Mouse (Mus musculus) intestine, postnatal 0 days (tissue): ENCODE results near the gene Tmem121. TPM values are rescaled to one million over a fixed set of nuclear protein-coding genes. Genes with fewer than 3 reads are reported as not detected.
"Not testable (repeated sequence)": the region's sequence is repeated elsewhere in the genome, so short reads cannot be mapped to it uniquely, and the experiment has no call there.

Experiments used
- ATAC-seq: fragments of 200-750 bp; cut with Nextera tagmentation; 2 replicates; pipeline ENCODE4 v1.8.0; 2017; ENCODE audit warnings: mild to moderate bottlenecking, moderate TSS enrichment, moderate library complexity
- H3K27ac ChIP-seq: fragments of 300-500 bp; sonication (generic); 2 replicates; pipeline ENCODE4 v1.5.1; 2014; ENCODE audit warnings: mild to moderate bottlenecking, low read depth, low read length, moderate library complexity
- H3K27me3 ChIP-seq: fragments of 300-500 bp; sonication (generic); replicated peaks from 2 replicates; pipeline ENCODE4 v1.6.1; 2014; ENCODE audit warnings: low read length, mixed read lengths; ENCODE audit not compliant: control insufficient read depth, insufficient read depth
- H3K36me3 ChIP-seq: fragments of 300-500 bp; sonication (generic); 2 replicates; pipeline ENCODE4 v1.6.1; 2014; ENCODE audit warnings: mild to moderate bottlenecking, moderate library complexity; ENCODE audit not compliant: control insufficient read depth, insufficient read depth
- H3K4me1 ChIP-seq: fragments of 300-500 bp; sonication (generic); replicated peaks from 2 replicates; pipeline ENCODE4 v1.6.1; 2014; ENCODE audit warnings: antibody characterized with exemption, low read length, mixed read lengths; ENCODE audit not compliant: control insufficient read depth, insufficient read depth
- H3K4me2 ChIP-seq: fragments of 300-500 bp; sonication (generic); replicated peaks from 2 replicates; pipeline ENCODE4 v1.6.1; 2014; ENCODE audit warnings: low read depth, mild to moderate bottlenecking, moderate library complexity
- H3K4me3 ChIP-seq: fragments of 300-500 bp; sonication (generic); 2 replicates; pipeline ENCODE4 v1.5.1; 2014; ENCODE audit warnings: low read depth, low read length
- H3K9ac ChIP-seq: fragments of 300-500 bp; sonication (generic); 2 replicates; pipeline ENCODE4 v1.6.1; 2014; ENCODE audit warnings: mild to moderate bottlenecking, low read depth, low read length
- H3K9me3 ChIP-seq: fragments of 300-500 bp; sonication (generic); 2 replicates; pipeline ENCODE4 v1.6.1; 2016; ENCODE audit warnings: mixed run types; ENCODE audit not compliant: control insufficient read depth
- CTCF ChIP-seq: sonication (generic); IDR thresholded peaks from 2 replicates; pipeline ENCODE4 v1.5.1; 2016; ENCODE audit warnings: low read depth, mild to moderate bottlenecking, control low read depth, antibody characterized with exemption, moderate library complexity
- WGBS: fragments of 180-500 bp; shearing (Covaris S2); extraction: QIAGEN DNeasy Blood & Tissue Kit; methylation state at CpG from one replicate; pipeline ENCODE4 v1.1.7; 2014; 5-methylcytosine and 5-hydroxymethylcytosine counted together
- polyA plus RNA-seq: library from polyadenylated mRNA; unstranded; fragments of >200 nt; fragmentation: Nextera tagmentation; extraction: Ambion mirVana; gene quantifications from 2 replicates; pipeline ENCODE4 v1.2.1, GENCODE M21; 2015

The Tmem121 gene
- polyA plus RNA-seq, 1 experiment from 2014 or later, result 3.4 TPM

DNA sequence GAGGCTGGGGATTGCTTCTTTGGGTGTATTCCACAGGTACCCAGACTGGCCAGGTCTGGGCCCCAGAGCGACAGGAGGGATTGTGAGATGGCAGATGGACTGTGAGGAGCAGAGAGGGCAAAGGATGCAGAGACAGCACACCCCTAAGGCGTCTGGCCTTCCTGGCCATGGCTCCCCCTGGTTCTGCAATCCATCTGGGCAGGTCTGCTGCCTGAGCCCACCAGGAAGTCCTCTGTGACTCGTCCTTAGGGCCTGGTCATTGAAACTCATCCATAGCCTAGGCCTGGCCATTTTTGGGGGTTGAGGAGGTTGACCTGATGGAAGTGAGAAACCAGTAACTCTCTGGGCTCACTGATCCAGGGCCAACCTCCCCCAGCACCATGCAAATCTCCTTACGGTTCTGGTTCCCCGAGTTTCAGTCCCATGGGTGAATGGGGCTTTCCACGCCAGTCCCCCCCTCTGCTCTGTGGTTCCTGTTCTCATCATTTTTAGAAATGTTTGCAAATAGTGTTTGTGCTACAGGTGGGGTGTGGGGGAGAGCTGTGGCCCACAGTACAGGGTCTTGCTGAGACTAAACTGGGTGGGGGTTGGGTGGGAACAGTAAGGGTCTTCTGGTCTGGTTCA is 42.4 kb downstream of the Tmem121 start:
- no peaks in the 10 kb centered on the region for H3K4me1 ChIP-seq
- no peaks in the 10 kb centered on the region for H3K9me3 ChIP-seq
- ATAC-seq, result no peak
- H3K9ac ChIP-seq, result no peak overlapping the region
- H3K4me2 ChIP-seq, result no peak overlapping the region
- H3K27ac ChIP-seq, result no peak overlapping the region
- H3K36me3 ChIP-seq, result no peaks in the 10 kb centered on the region
- H3K27me3 ChIP-seq, result no peaks in the 10 kb centered on the region
- 70% methylated on average over 6 of the region's 6 CpGs for WGBS
- no peak overlapping the region for H3K4me3 ChIP-seq
- no peak for TF ChIP-seq CTCF

DNA sequence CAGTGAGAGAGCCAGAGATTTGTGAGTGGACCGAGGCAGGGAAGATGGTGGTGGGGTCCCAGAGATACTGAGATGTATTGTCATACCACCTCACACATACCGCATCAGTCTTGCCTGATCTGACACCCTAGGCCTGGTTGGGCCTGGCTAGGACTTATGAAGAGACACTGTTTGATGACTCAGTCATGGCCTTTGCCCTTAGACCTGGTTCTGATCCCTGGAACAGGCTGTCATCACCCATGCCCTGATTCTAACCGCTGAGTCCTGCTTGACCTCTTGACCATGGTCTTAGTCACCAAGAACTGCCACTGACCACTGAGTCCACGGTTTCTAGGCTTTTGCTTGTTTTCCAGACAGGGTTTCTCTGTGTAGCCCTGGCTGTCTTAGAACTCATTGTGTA is 45.0 kb downstream of the Tmem121 start:
- Histone ChIP-seq H3K4me3 (no peak overlapping the region), H3K4me1 (no peaks in the 10 kb centered on the region), H3K9ac (no peak overlapping the region), H3K9me3 (no peaks in the 10 kb centered on the region), H3K27ac (no peak overlapping the region), H3K4me2 (no peak overlapping the region), H3K27me3 (no peaks in the 10 kb centered on the region), H3K36me3 (no peaks in the 10 kb centered on the region)
- no peak for TF ChIP-seq CTCF
- WGBS, result 87% methylated on average over 4 of the region's 4 CpGs
- no peak for ATAC-seq

GRCm38 (mm10) chr12:113231551-113232263 is 46.0 kb downstream of the Tmem121 start:
- not testable (repeated sequence) for H3K9ac ChIP-seq, ATAC-seq, H3K4me1 ChIP-seq, H3K27me3 ChIP-seq, H3K4me3 ChIP-seq, H3K27ac ChIP-seq, H3K9me3 ChIP-seq, H3K4me2 ChIP-seq, H3K36me3 ChIP-seq
- WGBS, result 82% methylated on average over 6 of the region's 6 CpGs

- not testable (repeated sequence) for H3K36me3 ChIP-seq, H3K9me3 ChIP-seq, H3K4me1 ChIP-seq, H3K4me3 ChIP-seq, ATAC-seq, H3K4me2 ChIP-seq, H3K9ac ChIP-seq, H3K27me3 ChIP-seq, H3K27ac ChIP-seq
- WGBS, result 38% methylated on average over 1 of the region's 1 CpGs
Observed at GRCm38 (mm10) chr12:113232264-113232750, 46.6 kb downstream of the Tmem121 start.

Other genes starting within 250 kb of the Tmem121 start
- 90.6 and 92.1 TPM in 2 replicates for gene Nudt14, start 243.8 kb upstream of the Tmem121 start, polyA plus RNA-seq
- 13.1 and 13.3 TPM in 2 replicates for gene Btbd6, start 209.4 kb upstream of the Tmem121 start, polyA plus RNA-seq
- 17.9 and 21.3 TPM in 2 replicates for gene Brf1, start 185.2 kb upstream of the Tmem121 start, polyA plus RNA-seq
- gene Pacs2, start 171.4 kb upstream of the Tmem121 start, polyA plus RNA-seq, result 5.1 and 5.2 TPM in 2 replicates
- gene Tex22, start 111.4 kb upstream of the Tmem121 start, polyA plus RNA-seq, result not detected in 2 replicates
- gene Mta1, start 87.7 kb upstream of the Tmem121 start, polyA plus RNA-seq, result 4.9 and 5.6 TPM in 2 replicates
- gene Crip2, start 45.7 kb upstream of the Tmem121 start, polyA plus RNA-seq, result 90.4 and 96.8 TPM in 2 replicates
- gene Crip1, start 39.6 kb upstream of the Tmem121 start, polyA plus RNA-seq, result 1,918 and 1,992 TPM in 2 replicates
- 5.5 and 6.8 TPM in 2 replicates for gene Tedc1, start 29.5 kb upstream of the Tmem121 start, polyA plus RNA-seq